Mouse (Mus musculus) CD4-positive, CD25-positive, alpha-beta regulatory T cell, adult 9 weeks (primary cell): ENCODE measurements around the gene Olfr1161. TPM values are rescaled to one million over a fixed set of nuclear protein-coding genes. Genes with fewer than 3 reads are reported as not detected.

Experiments used
- polyA plus RNA-seq: library from polyadenylated mRNA; unstranded; fragments of 100-300 nt; shearing (Covaris generic); gene quantifications from one replicate; pipeline ENCODE4 v1.2.1, GENCODE M21; 2017

The Olfr1161 gene
- polyA plus RNA-seq: not detected

GRCm38 (mm10) chr2:88022474-88022873, at the start of gene Olfr1161:
Olfr1161 (plus strand) TSS chr2:88022774.

GRCm38 (mm10) chr2:87974563-87974962, 48.0 kb upstream of the Olfr1161 start, which contains the start of gene Olfr74:
Olfr74 (minus strand) TSS chr2:87974663.

GRCm38 (mm10) chr2:87989813-87990212, 32.8 kb upstream of the Olfr1161 start, which contains the start of gene Olfr1158:
Olfr1158 (plus strand) TSS chr2:87990113.

GRCm38 (mm10) chr2:88007515-88008318, 14.9 kb upstream of the Olfr1161 start, which contains the start of gene Olfr1160:
Olfr1160 (minus strand) TSS chr2:88008268.

GRCm38 (mm10) chr2:88037599-88037998, 15.0 kb downstream of the Olfr1161 start, which contains the start of gene Olfr73:
Olfr73 (minus strand) TSS chr2:88037699.

GRCm38 (mm10) chr2:88051029-88051428, 28.5 kb downstream of the Olfr1161 start, which contains the start of gene Olfr1162:
Olfr1162 (minus strand) TSS chr2:88051129.

GRCm38 (mm10) chr2:88071730-88072129, 49.2 kb downstream of the Olfr1161 start, which contains the start of gene Olfr1163:
Olfr1163 (minus strand) TSS chr2:88071830.

Other genes starting within 250 kb of the Olfr1161 start
- gene Olfr152, start 243.3 kb upstream of the Olfr1161 start, polyA plus RNA-seq: not detected
- not detected for gene Olfr1143, start 222.2 kb upstream of the Olfr1161 start, polyA plus RNA-seq
- gene Olfr1145, start 213.0 kb upstream of the Olfr1161 start, polyA plus RNA-seq: not detected
- gene Olfr1148, start 192.2 kb upstream of the Olfr1161 start, polyA plus RNA-seq: not detected
- not detected for gene Olfr1150-ps1, start 178.8 kb upstream of the Olfr1161 start, polyA plus RNA-seq
- gene Olfr1151, start 166.9 kb upstream of the Olfr1161 start, polyA plus RNA-seq: not detected
- 0.04 TPM for gene Olfr1152, start 156.3 kb upstream of the Olfr1161 start, polyA plus RNA-seq
- not detected for gene Olfr1153, start 127.8 kb upstream of the Olfr1161 start, polyA plus RNA-seq
- gene Olfr1154, start 117.6 kb upstream of the Olfr1161 start, polyA plus RNA-seq: not detected
- not detected for gene Olfr1155, start 77.6 kb upstream of the Olfr1161 start, polyA plus RNA-seq
- gene Olfr1156, start 69.7 kb upstream of the Olfr1161 start, polyA plus RNA-seq: 0.11 TPM
- not detected for gene Olfr1157, start 54.5 kb upstream of the Olfr1161 start, polyA plus RNA-seq
- gene Olfr74, start 48.1 kb upstream of the Olfr1161 start, polyA plus RNA-seq: not detected
- not detected for gene Olfr1158, start 32.7 kb upstream of the Olfr1161 start, polyA plus RNA-seq
- gene Olfr1160, start 14.5 kb upstream of the Olfr1161 start, polyA plus RNA-seq: not detected
- not detected for gene Olfr73, start 14.9 kb downstream of the Olfr1161 start, polyA plus RNA-seq
- not detected for gene Olfr1162, start 28.4 kb downstream of the Olfr1161 start, polyA plus RNA-seq
- gene Olfr1163, start 49.1 kb downstream of the Olfr1161 start, polyA plus RNA-seq: not detected
- not detected for gene Olfr1164, start 71.2 kb downstream of the Olfr1161 start, polyA plus RNA-seq
- not detected for gene Olfr1166, start 105.5 kb downstream of the Olfr1161 start, polyA plus RNA-seq
- gene Olfr1167, start 132.4 kb downstream of the Olfr1161 start, polyA plus RNA-seq: not detected
- gene Olfr1168, start 159.1 kb downstream of the Olfr1161 start, polyA plus RNA-seq: not detected
- gene Olfr1170, start 205.6 kb downstream of the Olfr1161 start, polyA plus RNA-seq: not detected